Mouse (Mus musculus) heart, adult 2 months (tissue): ENCODE results near the gene Grsf1. TPM values are rescaled to one million over a fixed set of nuclear protein-coding genes. Genes with fewer than 3 reads are reported as not detected.

Source experiments
- DNase-seq, 2 experiments: peaks; one replicate each; pipeline ENCODE4 v3.0.0; 2021
- H3K27ac ChIP-seq: fragments of 200-600 bp; 2 replicates; pipeline ENCODE4 v1.8.1; 2022
- H3K27me3 ChIP-seq: fragments of 200-500 bp; 2 replicates; pipeline ENCODE4 v1.6.1; 2012; ENCODE audit warnings: mild to moderate bottlenecking, low read length, inconsistent platforms, mixed read lengths; ENCODE audit not compliant: control insufficient read depth, insufficient read depth
- H3K36me3 ChIP-seq: fragments of 200-500 bp; 2 replicates; pipeline ENCODE4 v1.6.1; 2012; ENCODE audit warnings: low read length, inconsistent platforms; ENCODE audit not compliant: control insufficient read depth, insufficient read depth
- H3K4me1 ChIP-seq: fragments of 200-500 bp; 2 replicates; pipeline ENCODE4 v1.6.1; 2011; ENCODE audit warnings: low read length; ENCODE audit not compliant: control insufficient read depth, insufficient read depth
- H3K4me3 ChIP-seq: fragments of 200-600 bp; 2 replicates; pipeline ENCODE4 v1.8.1; 2022
- H3K79me2 ChIP-seq: fragments of 200-500 bp; replicated peaks from 2 replicates; pipeline ENCODE4 v1.6.1; 2012; ENCODE audit warnings: mild to moderate bottlenecking, inconsistent platforms, low read length, moderate library complexity, mixed read lengths; ENCODE audit not compliant: control insufficient read depth, insufficient read depth
- H3K9ac ChIP-seq: fragments of 200-500 bp; 2 replicates; pipeline ENCODE4 v1.6.1; 2012; ENCODE audit warnings: low read depth, mild to moderate bottlenecking, control low read depth, inconsistent platforms, low read length, mixed read lengths
- CTCF ChIP-seq: fragments of 200-600 bp; IDR thresholded peaks from 2 replicates; pipeline ENCODE4 v1.8.1; 2022; ENCODE audit warnings: antibody characterized with exemption, mild to moderate bottlenecking, moderate library complexity
- EP300 ChIP-seq: fragments of 200-500 bp; IDR thresholded peaks from 2 replicates; pipeline ENCODE4 v1.6.1; 2011; ENCODE audit warnings: low read depth, low read length, control low read depth; ENCODE audit not compliant: insufficient read depth
- POLR2A ChIP-seq: fragments of 200-500 bp; IDR thresholded peaks from 2 replicates; pipeline ENCODE4 v1.6.1; 2011; ENCODE audit warnings: mild to moderate bottlenecking, low read depth, low read length, control low read depth; ENCODE audit not compliant: insufficient read depth
- WGBS: fragments of 180-500 bp; shearing (Covaris S2); methylation state at CpG from one replicate; pipeline ENCODE4 v1.1.7; 2018; 5-methylcytosine and 5-hydroxymethylcytosine counted together
- intact Hi-C: fragments of 180-260 bp; cut with DNase I; formaldehyde crosslinking; loops from one replicate; pipeline ENCODE4 v1.15.1; 2025
- polyA plus RNA-seq: library from polyadenylated mRNA; depleted of rRNA; stranded (reverse); fragments of >200 nt; gene quantifications from 2 replicates; pipeline ENCODE4 v1.2.3, GENCODE M21; 2012
- total RNA-seq, 2 experiments: library from RNA; stranded (reverse); gene quantifications; 2 replicates each; pipeline ENCODE4 v1.2.3; 2021

Gene Grsf1
- total and polyA plus RNA-seq, 3 experiments = 63.6 to 211 (median 187) TPM

- no peaks in the 10 kb centered on the region; the same call in 1 of the 2 replicates for H3K4me1 ChIP-seq
- no peak overlapping the region for H3K27ac ChIP-seq
- H3K4me3 ChIP-seq = no peak overlapping the region
- H3K79me2 ChIP-seq = no peaks in the 10 kb centered on the region
- no peak overlapping the region for H3K9ac ChIP-seq
- 70% methylated on average over 17 of the region's 17 CpGs for WGBS
- H3K27me3 ChIP-seq = no peaks in the 10 kb centered on the region
- intact Hi-C loops = no loop called here
- no peak for DNase-seq
- H3K36me3 ChIP-seq = no peaks in the 10 kb centered on the region
- TF ChIP-seq POLR2A (no peak), EP300 (no peak), CTCF (no peak)
Observed at GRCm38 (mm10) chr5:88649250-88650173, 26.5 kb downstream of the Grsf1 start.

GRCm38 (mm10) chr5:88645405-88645804 lies 30.6 kb downstream of the Grsf1 start:
- Histone ChIP-seq H3K36me3 (no peaks in the 10 kb centered on the region), H3K9ac (no peak overlapping the region), H3K4me3 (no peak overlapping the region), H3K27me3 (no peaks in the 10 kb centered on the region), H3K79me2 (no peaks in the 10 kb centered on the region), H3K4me1 (no peaks in the 10 kb centered on the region; the same call in 1 of the 2 replicates), H3K27ac (no peak overlapping the region)
- intact Hi-C loops = no loop called here
- TF ChIP-seq EP300 (no peak), CTCF (no peak), POLR2A (no peak)
- DNase-seq = no peak
- 66% methylated on average over 5 of the region's 5 CpGs for WGBS

- no peak for DNase-seq
- TF ChIP-seq CTCF (no peak), EP300 (no peak)
- H3K4me3 ChIP-seq = no peak overlapping the region
- no peaks in the 10 kb centered on the region for H3K36me3 ChIP-seq
- no peaks in the 10 kb centered on the region; the same call in 1 of the 2 replicates for H3K4me1 ChIP-seq
- no peak overlapping the region for H3K27ac ChIP-seq
- no peaks in the 10 kb centered on the region for H3K79me2 ChIP-seq
- no peak overlapping the region for H3K9ac ChIP-seq
- 90% methylated on average over 2 of the region's 2 CpGs for WGBS
- intact Hi-C loops = no loop called here
- H3K27me3 ChIP-seq = no peaks in the 10 kb centered on the region
Observed at GRCm38 (mm10) chr5:88644901-88645300, 31.1 kb downstream of the Grsf1 start.

- Histone ChIP-seq H3K27me3 (no peaks in the 10 kb centered on the region), H3K36me3 (no peaks in the 10 kb centered on the region), H3K4me1 (no peaks in the 10 kb centered on the region), H3K27ac (no peak overlapping the region), H3K79me2 (no peaks in the 10 kb centered on the region), H3K9ac (no peak overlapping the region), H3K4me3 (no peak overlapping the region)
- no peak for TF ChIP-seq CTCF
- TF ChIP-seq EP300 = no peak
- TF ChIP-seq POLR2A = no peak
- intact Hi-C loops = no loop called here
- DNase-seq = peak; percentile 16 to 33
- WGBS = 75% methylated on average over 9 of the region's 9 CpGs
Observed at GRCm38 (mm10) chr5:88643491-88643890, 32.5 kb downstream of the Grsf1 start.

- H3K27ac ChIP-seq = no peak overlapping the region
- DNase-seq = no peak
- no peaks in the 10 kb centered on the region for H3K36me3 ChIP-seq
- H3K9ac ChIP-seq = no peak overlapping the region
- H3K79me2 ChIP-seq = no peaks in the 10 kb centered on the region
- intact Hi-C loops = no loop called here
- no peaks in the 10 kb centered on the region for H3K4me1 ChIP-seq
- no peak overlapping the region for H3K4me3 ChIP-seq
- TF ChIP-seq POLR2A = no peak
- no peak for TF ChIP-seq CTCF
- TF ChIP-seq EP300 = no peak
- no peaks in the 10 kb centered on the region for H3K27me3 ChIP-seq
- 63% methylated on average over 9 of the region's 9 CpGs for WGBS
Observed at GRCm38 (mm10) chr5:88642786-88643185, 33.2 kb downstream of the Grsf1 start.

GRCm38 (mm10) chr5:88634076-88634475 lies 41.9 kb downstream of the Grsf1 start:
- no peak overlapping the region for H3K4me3 ChIP-seq
- H3K79me2 ChIP-seq = no peaks in the 10 kb centered on the region
- TF ChIP-seq CTCF (no peak), EP300 (no peak), POLR2A (no peak)
- intact Hi-C loops = no loop called here
- H3K36me3 ChIP-seq = peaks cover 2% of the 10 kb centered on the region
- no peak for DNase-seq
- H3K27me3 ChIP-seq = no peaks in the 10 kb centered on the region
- no peak overlapping the region for H3K27ac ChIP-seq
- H3K4me1 ChIP-seq = peaks cover 2% of the 10 kb centered on the region
- no peak overlapping the region for H3K9ac ChIP-seq
- WGBS = 90% methylated on average over 5 of the region's 5 CpGs
